In genomic region chr2:63702333-63703096, GRCm38 (mm10) we compare ENCODE assay signal across 8 mouse cellular contexts.
DNase-seq lines count a peak whose midpoint lies in the region; ATAC-seq and TF ChIP-seq lines count a peak whose summit lies in the region.

No protein-coding gene starts in this region.

- H3K4me3 ChIP-seq in heart, adult 2 months, result peak overlapping the region; percentile 33; the same call in 1 of the 2 replicates
- peak overlapping the region; percentile 7; the same call in 1 of the 2 replicates for H3K4me3 ChIP-seq in kidney, adult 2 months (ENCODE audit: insufficient read depth, low read depth, low read length)
- peak overlapping the region; percentile 40 for H3K4me3 ChIP-seq in limb, embryonic 12.5 days (replicated peaks)
- H3K4me3 ChIP-seq in midbrain, embryonic 14.5 days (replicated peaks; ENCODE audit: low read depth, low read length), result peak overlapping the region; percentile 36

- no peaks in the 10 kb centered on the region for H3K4me1 ChIP-seq in heart, adult 2 months (ENCODE audit: control insufficient read depth, insufficient read depth, low read length)
- no peaks in the 10 kb centered on the region for H3K4me1 ChIP-seq in kidney, adult 2 months (ENCODE audit: control insufficient read depth, insufficient read depth, low read length)
- H3K4me1 ChIP-seq in limb, embryonic 12.5 days (replicated peaks), result peaks cover 10% of the 10 kb centered on the region; the same call in 1 of the 2 replicates
- peaks cover 8% of the 10 kb centered on the region for H3K4me1 ChIP-seq in midbrain, embryonic 14.5 days (ENCODE audit: control insufficient read depth, insufficient read depth, low read length)

- no peak for TF ChIP-seq CTCF in heart, adult 2 months (IDR thresholded peaks at IDR 0.05)
- TF ChIP-seq CTCF in kidney, adult 2 months (conservative IDR thresholded peaks at IDR 0.05; ENCODE audit: insufficient read depth, insufficient read length, low read depth, low read length), result no peak

- no peaks in the 10 kb centered on the region for H3K9me3 ChIP-seq in limb, embryonic 12.5 days
- no peaks in the 10 kb centered on the region for H3K9me3 ChIP-seq in midbrain, embryonic 14.5 days (ENCODE audit: control insufficient read depth, low read length)

- ATAC-seq in limb, embryonic 12.5 days (ENCODE audit: insufficient number of reproducible peaks, insufficient read depth, low FRiP score, low TSS enrichment, low read depth), result peak; percentile 92
- ATAC-seq in midbrain, embryonic 14.5 days (ENCODE audit: low FRiP score, low TSS enrichment), result peak; percentile 92

- intact Hi-C loops in heart, adult 2 months (cut with DNase I), result loop anchor here (10.0 kb wide), 2 partner anchors 402 to 752 kb away; no protein-coding TSS in a partner anchor

- TF ChIP-seq EP300 in heart, adult 2 months (IDR thresholded peaks at IDR 0.05; ENCODE audit: insufficient read depth, low read depth, low read length), result no peak

- no peak overlapping the region for H3K9ac ChIP-seq in heart, adult 2 months (ENCODE audit: low read depth, low read length)
- peak overlapping the region; percentile 51 for H3K9ac ChIP-seq in limb, embryonic 12.5 days (replicated peaks)
- H3K9ac ChIP-seq in midbrain, embryonic 14.5 days (replicated peaks; ENCODE audit: low read length), result peak overlapping the region; percentile 67

- no peak for TF ChIP-seq POLR2A in heart, adult 2 months (IDR thresholded peaks at IDR 0.05; ENCODE audit: insufficient read depth, low read depth, low read length)
- no peak for TF ChIP-seq POLR2A in kidney, adult 2 months (IDR thresholded peaks at IDR 0.05; ENCODE audit: low read depth, low read length)

- peak; percentile 7 to 30 for DNase-seq in adrenal gland, adult 18-20 months (ENCODE audit: low spot score in 2 of 2)
- peak; percentile 84 for DNase-seq in embryo, embryonic 10 days (ENCODE audit: low spot score)
- DNase-seq in heart, adult 2 months, result peak; percentile 29 to 34
- peak; percentile 67 for DNase-seq in kidney, adult 2 months
- DNase-seq in midbrain, embryonic 14.5 days, result peak; percentile 84
- DNase-seq in telencephalon, adult 2 months (ENCODE audit: low read depth, low spot score), result peak; percentile 10
- no peak for DNase-seq in thymus, postnatal 25 days

- H3K27me3 ChIP-seq in heart, adult 2 months (ENCODE audit: control insufficient read depth, insufficient read depth, low read length), result no peaks in the 10 kb centered on the region
- no peaks in the 10 kb centered on the region for H3K27me3 ChIP-seq in kidney, adult 2 months (replicated peaks; ENCODE audit: control insufficient read depth, insufficient read depth, low read length)
- H3K27me3 ChIP-seq in limb, embryonic 12.5 days, result peaks cover 3% of the 10 kb centered on the region; the same call in 1 of the 2 replicates
- no peaks in the 10 kb centered on the region for H3K27me3 ChIP-seq in midbrain, embryonic 14.5 days (ENCODE audit: control insufficient read depth, insufficient read depth, low read length)

- WGBS in heart, adult 2 months, result 4% methylated on average over 22 of the region's 22 CpGs
- WGBS in kidney, adult 2 months, result 4% methylated on average over 22 of the region's 22 CpGs
- WGBS in limb, embryonic 12.5 days, result 1% methylated on average over 21 of the region's 22 CpGs
- WGBS in midbrain, embryonic 14.5 days, result 1% methylated on average over 22 of the region's 22 CpGs

- no peaks in the 10 kb centered on the region for H3K36me3 ChIP-seq in heart, adult 2 months (ENCODE audit: control insufficient read depth, insufficient read depth, low read length)
- H3K36me3 ChIP-seq in kidney, adult 2 months (ENCODE audit: control insufficient read depth, insufficient read depth, low read length), result no peaks in the 10 kb centered on the region
- no peaks in the 10 kb centered on the region for H3K36me3 ChIP-seq in limb, embryonic 12.5 days
- H3K36me3 ChIP-seq in midbrain, embryonic 14.5 days (ENCODE audit: control insufficient read depth, insufficient read depth, low read length), result no peaks in the 10 kb centered on the region

- no peak overlapping the region for H3K27ac ChIP-seq in heart, adult 2 months
- H3K27ac ChIP-seq in kidney, adult 2 months (ENCODE audit: insufficient read depth, low read depth, low read length), result peak overlapping the region; percentile 35
- 0 out of 2 replicates have a peak overlapping the region, but pooled peaks have one; percentile 35 for H3K27ac ChIP-seq in limb, embryonic 12.5 days
- peak overlapping the region; percentile 78 for H3K27ac ChIP-seq in midbrain, embryonic 14.5 days (replicated peaks; ENCODE audit: low read depth, low read length)

- H3K4me2 ChIP-seq in limb, embryonic 12.5 days, result peak overlapping the region; percentile 74
- H3K4me2 ChIP-seq in midbrain, embryonic 14.5 days (ENCODE audit: low read length), result peak overlapping the region; percentile 74

- H3K79me2 ChIP-seq in heart, adult 2 months (replicated peaks; ENCODE audit: control insufficient read depth, insufficient read depth, low read length), result no peaks in the 10 kb centered on the region
